Mouse (Mus musculus) hindbrain, embryonic 11.5 days (tissue): ENCODE results near the gene Fasn. TPM values are rescaled to one million over a fixed set of nuclear protein-coding genes. Genes with fewer than 3 reads are reported as not detected.
A peak's percentile ranks its signal among the peaks of the same experiment; 100 is the strongest.
"Not testable (repeated sequence)": the region's sequence is repeated elsewhere in the genome, so short reads cannot be mapped to it uniquely, and the experiment has no call there.

ENCODE experiments used
- ATAC-seq: fragments of 200-750 bp; cut with Nextera tagmentation; 2 replicates; pipeline ENCODE4 v1.8.0; 2017; ENCODE audit warnings: mild to moderate bottlenecking, moderate TSS enrichment, moderate library complexity; ENCODE audit not compliant: low FRiP score
- DNase-seq: peaks from one replicate; pipeline ENCODE4 v3.0.0-alpha.2; 2015; ENCODE audit warnings: low spot score
- H3K27ac ChIP-seq: fragments of 300-500 bp; sonication (generic); 2 replicates; pipeline ENCODE4 v1.5.1; 2014; ENCODE audit warnings: mild to moderate bottlenecking, low read depth, low read length
- H3K27me3 ChIP-seq: fragments of 300-500 bp; sonication (generic); 2 replicates; pipeline ENCODE4 v1.6.1; 2014; ENCODE audit warnings: mild to moderate bottlenecking, low read length, moderate library complexity, mixed read lengths; ENCODE audit not compliant: control insufficient read depth, insufficient read depth
- H3K36me3 ChIP-seq: fragments of 300-500 bp; sonication (generic); 2 replicates; pipeline ENCODE4 v1.6.1; 2014; ENCODE audit warnings: mild to moderate bottlenecking, low read length, moderate library complexity, mixed read lengths; ENCODE audit not compliant: control insufficient read depth, insufficient read depth
- H3K4me1 ChIP-seq: fragments of 300-500 bp; sonication (generic); replicated peaks from 2 replicates; pipeline ENCODE4 v1.6.1; 2014; ENCODE audit warnings: low read length, mixed read lengths; ENCODE audit not compliant: control insufficient read depth, insufficient read depth
- H3K4me2 ChIP-seq: fragments of 300-500 bp; sonication (generic); replicated peaks from 2 replicates; pipeline ENCODE4 v1.6.1; 2014; ENCODE audit warnings: mild to moderate bottlenecking, low read depth, low read length
- H3K4me3 ChIP-seq: fragments of 300-500 bp; sonication (generic); 2 replicates; pipeline ENCODE4 v1.5.1; 2014; ENCODE audit warnings: low read depth, low read length
- H3K9ac ChIP-seq: fragments of 300-500 bp; sonication (generic); 2 replicates; pipeline ENCODE4 v1.6.1; 2014; ENCODE audit warnings: low read depth, low read length
- H3K9me3 ChIP-seq: fragments of 300-500 bp; sonication (generic); 2 replicates; pipeline ENCODE4 v1.6.1; 2016; ENCODE audit warnings: low read length; ENCODE audit not compliant: control insufficient read depth
- WGBS: fragments of 180-500 bp; shearing (Covaris S2); extraction: QIAGEN DNeasy Blood & Tissue Kit; methylation state at CpG from one replicate; pipeline ENCODE4 v1.1.7; 2014; 5-methylcytosine and 5-hydroxymethylcytosine counted together
- polyA plus RNA-seq: library from polyadenylated mRNA; unstranded; fragments of >200 nt; fragmentation: Nextera tagmentation; extraction: Ambion mirVana; gene quantifications from 2 replicates; pipeline ENCODE4 v1.2.1, GENCODE M21; 2014

The Fasn gene
- 76.0 and 94.1 TPM in 2 replicates for polyA plus RNA-seq

DNA sequence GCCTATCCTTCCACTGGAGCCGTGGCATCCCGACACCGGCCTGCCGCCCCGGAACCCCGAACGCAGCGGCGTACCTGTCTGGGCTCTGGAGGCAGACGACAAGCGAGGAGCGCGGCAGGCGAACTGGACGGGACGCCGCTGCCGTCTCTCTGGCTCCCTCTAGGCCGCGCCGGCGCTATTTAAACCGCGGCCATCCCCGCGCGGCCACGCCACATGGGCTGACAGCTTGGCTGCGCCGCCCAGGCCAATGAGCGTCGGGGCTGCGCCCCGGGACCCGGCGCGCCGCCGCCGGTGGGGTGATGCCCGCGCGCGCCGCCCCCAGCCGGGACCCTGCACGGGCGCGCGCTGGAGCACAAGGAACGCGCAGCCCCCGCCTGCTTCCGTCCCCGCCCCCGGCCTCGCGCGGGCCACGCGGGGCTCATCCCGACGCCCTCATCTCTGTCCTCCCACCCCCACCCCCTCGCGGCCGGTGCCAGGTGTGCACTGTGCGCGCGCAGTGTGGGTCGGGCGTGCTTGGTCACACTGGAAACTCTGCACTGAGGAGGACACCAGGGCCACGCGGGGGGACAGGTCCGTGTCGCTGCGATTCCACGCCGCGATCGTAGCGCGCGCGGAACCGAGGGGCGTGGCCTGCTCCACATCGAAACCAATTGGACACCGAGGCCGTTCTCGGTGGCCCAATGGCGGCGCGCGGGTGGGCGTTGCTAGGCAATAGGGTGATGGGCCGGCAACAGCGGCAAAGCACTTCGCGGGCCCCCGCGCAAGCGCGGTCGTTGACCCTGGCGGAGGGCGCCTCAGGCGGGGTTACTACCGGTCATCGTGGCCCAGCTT lies at the start of gene Fasn:
Gene Fasn (minus strand): TSS at position 592 of the 831 bp plus-strand sequence.
- DNase-seq (peak; percentile 98), ATAC-seq (peak; percentile 91)
- Histone ChIP-seq H3K4me2 (peak within 1 kb of the TSS; percentile 96), H3K4me1 (peaks cover 33% of the 10 kb centered on the region), H3K9ac (peak within 1 kb of the TSS; percentile 88), H3K9me3 (no peaks in the 10 kb centered on the region), H3K27ac (peak within 1 kb of the TSS; percentile 100), H3K27me3 (no peaks in the 10 kb centered on the region), H3K36me3 (peaks cover 7% of the 10 kb centered on the region), H3K4me3 (peak within 1 kb of the TSS; percentile 88)
- WGBS = under 1% methylated on average over 86 of the region's 109 CpGs

DNA sequence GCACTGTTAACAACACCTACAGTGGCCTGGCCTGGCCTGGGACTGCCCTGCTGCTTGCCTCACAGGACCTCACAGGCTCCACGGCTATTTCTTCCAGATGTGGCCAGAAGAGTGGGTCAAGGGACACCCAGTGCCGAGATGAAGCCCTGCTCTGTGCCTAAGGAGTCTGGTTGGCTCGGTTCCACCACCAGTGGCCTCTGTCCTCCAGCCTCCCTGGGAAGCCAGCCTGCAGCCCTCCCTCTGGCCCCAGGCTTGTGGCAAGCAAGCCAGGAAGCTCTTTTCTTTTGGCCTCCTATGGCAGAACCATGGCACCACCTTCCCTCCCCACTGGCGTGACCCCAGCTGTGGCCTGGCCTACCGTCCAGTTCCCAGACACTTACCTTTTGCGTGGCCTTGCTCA lies 48.9 kb upstream of the Fasn start:
- Histone ChIP-seq H3K4me3 (no peak overlapping the region), H3K27ac (no peak overlapping the region), H3K27me3 (no peaks in the 10 kb centered on the region), H3K36me3 (no peaks in the 10 kb centered on the region; the same call in 1 of the 2 replicates), H3K4me2 (no peak overlapping the region), H3K9ac (no peak overlapping the region), H3K9me3 (no peaks in the 10 kb centered on the region), H3K4me1 (no peaks in the 10 kb centered on the region)
- no peak for DNase-seq
- no peak for ATAC-seq
- WGBS = 75% methylated on average over 6 of the region's 6 CpGs

DNA sequence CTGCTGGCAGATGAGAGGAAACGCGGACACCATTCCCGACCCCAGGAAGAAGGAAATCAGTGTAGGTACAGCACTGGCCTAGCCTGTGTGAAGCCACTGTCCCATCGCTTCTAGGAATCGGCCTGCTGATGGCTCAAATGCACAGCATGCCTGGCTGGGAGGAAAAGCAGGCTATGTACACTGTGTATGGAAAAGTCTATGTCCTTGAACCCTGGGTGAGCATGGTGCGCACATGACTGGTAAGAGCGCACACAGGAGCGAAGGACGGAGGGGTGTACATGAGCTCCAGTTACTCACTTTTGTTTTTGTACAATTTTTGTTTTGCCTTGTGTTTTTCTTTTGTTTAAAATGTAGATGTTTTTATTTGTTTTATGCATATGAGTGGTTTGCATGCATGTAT lies 47.2 kb upstream of the Fasn start:
- ATAC-seq = no peak
- Histone ChIP-seq H3K9me3 (no peaks in the 10 kb centered on the region), H3K36me3 (no peaks in the 10 kb centered on the region)

DNA sequence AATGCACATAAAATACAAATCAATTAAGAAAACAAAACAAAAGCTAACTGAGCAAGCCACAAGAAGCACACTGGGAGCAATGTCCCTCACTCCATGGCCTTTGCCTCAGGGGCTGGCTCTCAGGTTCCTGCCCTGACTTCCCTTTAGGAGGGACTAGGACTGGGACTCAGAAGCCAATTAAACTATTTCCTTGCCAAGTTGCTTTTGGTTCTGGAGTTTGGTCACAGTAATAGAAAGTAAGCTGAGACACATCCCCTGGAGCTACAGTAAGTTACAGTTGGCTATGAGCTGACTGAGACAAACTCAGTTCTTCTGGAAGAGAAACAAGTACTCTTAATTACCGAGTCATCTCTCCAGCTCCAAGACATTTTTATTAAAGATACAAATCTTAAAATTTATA lies 41.5 kb upstream of the Fasn start:
- DNase-seq (no peak), ATAC-seq (no peak)
- no peak overlapping the region for H3K4me3 ChIP-seq
- H3K27me3 ChIP-seq = no peaks in the 10 kb centered on the region
- no peak overlapping the region for H3K4me2 ChIP-seq
- H3K9ac ChIP-seq = no peak overlapping the region
- no peaks in the 10 kb centered on the region for H3K36me3 ChIP-seq
- no peaks in the 10 kb centered on the region for H3K4me1 ChIP-seq
- 93% methylated on average over 1 of the region's 1 CpGs for WGBS
- H3K27ac ChIP-seq = no peak overlapping the region
- no peaks in the 10 kb centered on the region for H3K9me3 ChIP-seq

More for the DNA sequence above, 47.2 kb upstream of the Fasn start:
- Histone ChIP-seq H3K9ac (no peak overlapping the region), H3K27ac (no peak overlapping the region), H3K4me1 (no peaks in the 10 kb centered on the region), H3K4me2 (no peak overlapping the region), H3K27me3 (no peaks in the 10 kb centered on the region), H3K4me3 (no peak overlapping the region)
- WGBS = 96% methylated on average over 9 of the region's 9 CpGs
- DNase-seq = no peak

DNA sequence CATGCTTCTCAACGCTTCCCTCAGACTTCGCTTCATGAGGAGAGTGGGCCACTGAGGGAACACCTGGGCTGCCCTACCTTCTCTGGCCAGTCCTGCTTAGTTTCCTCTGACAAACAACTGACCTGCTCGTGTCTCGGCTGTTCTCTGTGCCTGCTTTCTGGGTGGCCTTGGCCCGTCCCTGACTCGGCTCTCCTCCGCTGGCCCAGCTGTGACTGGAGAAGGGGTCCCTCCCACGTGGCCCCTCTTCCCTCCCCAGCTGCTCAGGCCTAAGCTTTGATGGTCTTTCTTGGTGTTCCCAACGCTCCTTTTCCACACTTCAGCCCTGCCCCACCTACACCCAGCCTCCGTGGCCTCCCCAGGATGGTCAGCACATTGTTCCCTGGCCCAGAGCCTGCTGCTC lies 38.5 kb upstream of the Fasn start:
- no peak overlapping the region for H3K9ac ChIP-seq
- H3K27me3 ChIP-seq = no peaks in the 10 kb centered on the region
- H3K36me3 ChIP-seq = no peaks in the 10 kb centered on the region; the same call in 1 of the 2 replicates
- ATAC-seq = no peak
- no peak overlapping the region for H3K27ac ChIP-seq
- H3K9me3 ChIP-seq = no peaks in the 10 kb centered on the region
- DNase-seq = no peak
- H3K4me2 ChIP-seq = no peak overlapping the region
- 70% methylated on average over 10 of the region's 10 CpGs for WGBS
- H3K4me3 ChIP-seq = no peak overlapping the region
- no peaks in the 10 kb centered on the region for H3K4me1 ChIP-seq

DNA sequence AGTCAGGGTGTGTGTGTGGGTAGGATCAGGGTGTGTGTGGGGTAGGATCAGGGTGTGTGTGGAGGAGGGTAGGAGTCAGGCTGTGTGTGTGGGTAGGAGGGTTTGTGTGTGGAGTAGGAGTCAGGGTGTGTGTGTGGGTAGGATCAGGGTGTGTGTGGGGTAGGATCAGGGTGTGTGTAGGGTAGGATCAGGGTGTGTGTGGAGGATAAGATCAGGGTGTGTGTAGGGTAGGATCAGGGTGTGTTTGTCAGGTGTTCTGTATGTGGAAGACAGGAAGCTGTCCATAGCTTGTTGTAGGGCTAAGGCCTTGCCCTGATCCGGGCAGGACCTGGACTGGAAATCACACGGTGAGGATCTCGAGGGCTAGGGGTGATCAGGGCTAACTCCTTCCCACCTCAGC lies 31.6 kb upstream of the Fasn start:
- DNase-seq, H3K9me3 ChIP-seq, H3K9ac ChIP-seq, H3K4me1 ChIP-seq, H3K27ac ChIP-seq, H3K4me3 ChIP-seq, H3K27me3 ChIP-seq, H3K4me2 ChIP-seq, H3K36me3 ChIP-seq, ATAC-seq: not testable (repeated sequence)
- WGBS = 94% methylated on average over 3 of the region's 3 CpGs

DNA sequence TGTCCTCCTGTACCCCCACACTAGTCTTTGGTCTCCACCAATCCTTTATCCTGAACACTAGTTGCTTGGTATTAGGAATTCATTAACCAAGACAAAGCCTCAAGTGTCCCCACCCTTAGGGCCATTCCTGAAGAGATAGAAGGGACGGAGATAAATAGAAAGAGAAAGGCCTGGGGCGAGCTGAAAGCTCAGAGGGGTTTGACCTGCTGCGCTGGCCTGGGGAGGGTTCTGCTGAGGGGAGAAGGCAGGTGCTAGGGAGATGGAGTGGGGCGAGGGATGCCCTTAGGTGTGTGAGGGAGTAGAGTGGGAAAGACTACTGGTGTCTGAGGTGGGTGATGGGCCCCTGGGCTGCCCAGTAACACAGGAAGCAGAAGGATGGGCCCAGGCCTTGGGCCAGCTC lies 29.4 kb upstream of the Fasn start:
- 61% methylated on average over 4 of the region's 4 CpGs for WGBS
- Histone ChIP-seq H3K4me2 (no peak overlapping the region), H3K4me3 (no peak overlapping the region), H3K4me1 (no peaks in the 10 kb centered on the region), H3K27ac (no peak overlapping the region), H3K9ac (no peak overlapping the region), H3K36me3 (no peaks in the 10 kb centered on the region), H3K9me3 (no peaks in the 10 kb centered on the region), H3K27me3 (no peaks in the 10 kb centered on the region)
- no peak for DNase-seq
- no peak for ATAC-seq

DNA sequence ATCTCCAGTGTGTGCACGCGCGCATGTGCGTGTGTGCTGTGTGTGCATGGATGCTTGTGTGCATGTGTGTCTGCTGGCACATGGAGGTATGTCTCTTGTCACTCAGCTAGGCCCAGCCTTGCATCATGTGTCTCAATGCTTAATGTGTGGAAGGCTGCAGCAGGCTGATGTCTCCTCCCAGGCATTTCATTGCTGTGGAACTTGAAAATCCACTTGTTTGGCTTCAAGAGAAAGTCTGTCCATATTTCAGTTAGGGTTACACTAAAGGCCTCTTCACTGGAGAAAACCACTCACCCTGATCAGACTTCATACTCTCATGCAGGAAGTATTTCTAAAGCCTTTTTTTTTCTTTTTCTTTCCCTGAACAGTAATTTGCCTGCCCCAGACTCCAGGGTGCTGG lies 28.8 kb upstream of the Fasn start:
- Histone ChIP-seq H3K27me3 (no peaks in the 10 kb centered on the region), H3K36me3 (no peaks in the 10 kb centered on the region), H3K4me3 (no peak overlapping the region), H3K9me3 (no peaks in the 10 kb centered on the region), H3K9ac (no peak overlapping the region), H3K4me2 (no peak overlapping the region), H3K27ac (no peak overlapping the region), H3K4me1 (no peaks in the 10 kb centered on the region)
- WGBS = 100% methylated on average over 4 of the region's 4 CpGs
- no peak for DNase-seq
- no peak for ATAC-seq
